Mouse (Mus musculus) forebrain, postnatal 0 days (tissue): ENCODE measurements around the gene Rftn2. TPM values are rescaled to one million over a fixed set of nuclear protein-coding genes. Genes with fewer than 3 reads are reported as not detected.
"Not testable (repeated sequence)": the region's sequence is repeated elsewhere in the genome, so short reads cannot be mapped to it uniquely, and the experiment has no call there.

Experiments used
- ATAC-seq: fragments of 200-750 bp; cut with Nextera tagmentation; 2 replicates; pipeline ENCODE4 v1.8.0; 2017; ENCODE audit warnings: mild to moderate bottlenecking, moderate library complexity
- DNase-seq: peaks from one replicate; pipeline ENCODE4 v3.0.0-alpha.2; 2015
- H3K27ac ChIP-seq: fragments of 300-500 bp; sonication (generic); 2 replicates; pipeline ENCODE4 v1.5.1; 2014; ENCODE audit warnings: low read depth, mild to moderate bottlenecking, antibody characterized with exemption, low read length, moderate library complexity, mixed read lengths
- H3K27me3 ChIP-seq: fragments of 300-500 bp; sonication (generic); 2 replicates; pipeline ENCODE4 v1.6.1; 2014; ENCODE audit warnings: mild to moderate bottlenecking, low read length, mixed read lengths; ENCODE audit not compliant: insufficient read depth
- H3K36me3 ChIP-seq: fragments of 300-500 bp; sonication (generic); 2 replicates; pipeline ENCODE4 v1.6.1; 2014; ENCODE audit warnings: mild to moderate bottlenecking, moderate library complexity; ENCODE audit not compliant: insufficient read depth
- H3K4me1 ChIP-seq: fragments of 300-500 bp; sonication (generic); 2 replicates; pipeline ENCODE4 v1.6.1; 2014; ENCODE audit warnings: antibody characterized with exemption; ENCODE audit not compliant: insufficient read depth
- H3K4me2 ChIP-seq: fragments of 300-500 bp; sonication (generic); 2 replicates; pipeline ENCODE4 v1.6.1; 2014; ENCODE audit warnings: low read depth, mild to moderate bottlenecking, moderate library complexity
- H3K4me3 ChIP-seq: fragments of 300-500 bp; sonication (generic); 2 replicates; pipeline ENCODE4 v1.5.1; 2014; ENCODE audit warnings: low read depth, low read length, mixed read lengths
- H3K9ac ChIP-seq: fragments of 300-500 bp; sonication (generic); 2 replicates; pipeline ENCODE4 v1.6.1; 2014; ENCODE audit warnings: mild to moderate bottlenecking
- H3K9me3 ChIP-seq: fragments of 300-500 bp; sonication (generic); 2 replicates; pipeline ENCODE4 v1.6.1; 2016; ENCODE audit warnings: low read length
- CTCF ChIP-seq: sonication (generic); IDR thresholded peaks from 2 replicates; pipeline ENCODE4 v1.5.1; 2016; ENCODE audit warnings: antibody characterized with exemption, control low read depth, low read depth
- WGBS: fragments of 180-500 bp; shearing (Covaris S2); extraction: QIAGEN DNeasy Blood & Tissue Kit; methylation state at CpG from one replicate; pipeline ENCODE4 v1.1.7; 2014; 5-methylcytosine and 5-hydroxymethylcytosine counted together
- polyA plus RNA-seq: library from polyadenylated mRNA; unstranded; fragments of >200 nt; fragmentation: Nextera tagmentation; extraction: Ambion mirVana; gene quantifications from 2 replicates; pipeline ENCODE4 v1.2.1, GENCODE M21; 2015
- total RNA-seq: library from RNA; depleted of rRNA; stranded (reverse); fragments of >200 nt; gene quantifications from 2 replicates; pipeline ENCODE4 v1.2.3, GENCODE M21; 2014; rRNA removed

Gene Rftn2
- total and polyA plus RNA-seq, 2 experiments from 2014 or later: 10.1 to 12.4 TPM

DNA sequence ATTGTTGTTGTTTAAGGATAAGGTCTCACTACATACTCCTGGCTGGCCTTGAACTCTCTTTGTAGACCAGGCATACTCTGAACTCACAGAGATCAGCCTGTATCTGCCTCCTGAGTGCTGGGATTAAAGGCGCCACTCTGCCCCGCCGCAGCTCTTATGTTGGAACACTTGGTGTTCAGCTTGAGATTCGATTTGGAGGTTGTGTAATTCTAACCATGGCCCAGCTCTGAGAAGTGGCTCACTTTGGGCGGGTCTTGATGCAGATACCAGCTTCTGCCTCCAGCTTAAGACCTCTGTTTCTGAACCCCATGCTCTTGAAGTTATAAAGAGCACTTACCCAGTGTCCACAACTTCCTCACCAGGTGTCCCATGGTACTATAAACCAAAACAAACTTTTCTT, 96.9 kb downstream of the Rftn2 start:
- no peaks in the 10 kb centered on the region for H3K9me3 ChIP-seq
- H3K27me3 ChIP-seq: no peaks in the 10 kb centered on the region
- TF ChIP-seq CTCF: no peak
- no peak overlapping the region for H3K4me3 ChIP-seq
- ATAC-seq (no peak), DNase-seq (no peak)
- no peaks in the 10 kb centered on the region for H3K4me1 ChIP-seq
- no peaks in the 10 kb centered on the region for H3K36me3 ChIP-seq
- no peak overlapping the region for H3K9ac ChIP-seq
- WGBS: 96% methylated on average over 5 of the region's 5 CpGs
- no peak overlapping the region for H3K27ac ChIP-seq
- H3K4me2 ChIP-seq: no peak overlapping the region

DNA sequence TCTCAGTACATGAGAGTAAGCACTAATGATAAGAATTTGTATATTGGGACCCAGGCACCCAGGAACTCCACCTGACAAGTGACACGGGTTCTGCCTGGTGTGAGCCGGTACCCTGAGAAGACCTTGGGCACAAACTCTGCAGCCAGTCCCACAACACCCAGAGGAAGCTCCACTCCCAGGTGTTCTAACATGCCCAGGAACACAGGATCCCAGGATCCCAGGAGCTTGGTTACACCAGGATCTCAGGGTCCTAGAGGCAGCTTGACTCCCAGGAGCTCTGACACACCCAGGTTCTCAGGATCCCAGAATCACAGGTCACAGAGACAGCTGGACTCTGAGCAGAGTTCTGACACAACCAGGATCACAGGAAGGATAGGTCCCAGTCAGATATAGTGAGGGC, 102.4 kb downstream of the Rftn2 start:
- not testable (repeated sequence) for H3K4me2 ChIP-seq, H3K9me3 ChIP-seq, ATAC-seq, H3K4me3 ChIP-seq, H3K27me3 ChIP-seq, DNase-seq, H3K9ac ChIP-seq, H3K4me1 ChIP-seq, H3K36me3 ChIP-seq, H3K27ac ChIP-seq
- 98% methylated on average over 2 of the region's 2 CpGs for WGBS

DNA sequence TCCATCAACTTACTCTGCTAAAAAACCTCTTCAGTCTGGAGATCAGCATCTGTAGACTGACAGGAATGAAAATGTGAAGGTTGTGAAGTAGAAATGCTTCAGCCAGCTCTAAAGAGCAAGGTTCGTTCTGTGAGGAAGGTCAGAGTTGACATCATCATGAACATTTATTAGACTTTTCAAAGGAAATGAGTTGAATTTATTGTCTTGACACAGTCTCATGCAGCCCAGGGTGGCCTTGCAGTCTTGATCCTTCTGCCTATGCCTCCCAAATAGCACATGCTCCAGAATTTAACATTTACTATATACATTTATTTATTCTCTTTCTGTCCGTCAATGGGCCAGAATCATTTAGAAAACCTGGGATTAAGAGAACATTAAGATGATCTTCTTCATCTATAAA, 103.0 kb downstream of the Rftn2 start:
- no peaks in the 10 kb centered on the region for H3K9me3 ChIP-seq
- no peak for TF ChIP-seq CTCF
- H3K9ac ChIP-seq: no peak overlapping the region
- H3K4me1 ChIP-seq: no peaks in the 10 kb centered on the region
- DNase-seq (no peak), ATAC-seq (no peak)
- no peak overlapping the region for H3K27ac ChIP-seq
- H3K4me2 ChIP-seq: no peak overlapping the region
- no peaks in the 10 kb centered on the region for H3K36me3 ChIP-seq
- 91% methylated on average over 2 of the region's 2 CpGs for WGBS
- H3K4me3 ChIP-seq: no peak overlapping the region
- H3K27me3 ChIP-seq: no peaks in the 10 kb centered on the region

DNA sequence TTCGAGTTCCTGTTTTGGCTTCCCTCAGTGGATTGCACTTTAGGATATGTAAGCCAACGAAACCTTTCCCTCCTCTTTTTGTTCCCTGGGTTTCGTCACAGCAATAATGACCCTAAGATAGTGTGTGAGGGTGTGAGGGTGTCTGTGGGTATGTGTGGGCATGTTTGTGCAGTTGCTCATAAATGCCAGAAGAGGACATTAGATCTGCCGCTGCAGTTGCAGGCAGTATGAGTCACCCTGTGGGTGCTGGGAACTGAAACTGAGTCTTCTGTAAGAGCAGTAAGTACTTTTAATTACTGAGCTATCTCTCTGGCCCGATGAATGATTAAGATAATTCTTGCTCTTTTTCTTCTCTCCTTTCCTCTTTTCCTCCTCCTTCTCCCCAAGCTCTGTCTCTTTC, 103.5 kb downstream of the Rftn2 start:
- H3K9ac ChIP-seq: no peak overlapping the region
- TF ChIP-seq CTCF: no peak
- H3K27ac ChIP-seq: no peak overlapping the region
- H3K27me3 ChIP-seq: no peaks in the 10 kb centered on the region
- H3K4me1 ChIP-seq: no peaks in the 10 kb centered on the region
- DNase-seq (no peak), ATAC-seq (no peak)
- H3K4me3 ChIP-seq: no peak overlapping the region
- H3K36me3 ChIP-seq: no peaks in the 10 kb centered on the region
- H3K9me3 ChIP-seq: no peaks in the 10 kb centered on the region
- H3K4me2 ChIP-seq: no peak overlapping the region
- WGBS: 89% methylated on average over 5 of the region's 5 CpGs

Other genes with a start within 250 kb of the Rftn2 start
- gene Sf3b1, start 199.3 kb downstream of the Rftn2 start, total RNA-seq: 242 and 311 TPM in 2 replicates
- 289 and 308 TPM in 2 replicates for gene Sf3b1, start 199.3 kb downstream of the Rftn2 start, polyA plus RNA-seq
- 26.1 and 28.9 TPM in 2 replicates for gene Coq10b, start 174.0 kb downstream of the Rftn2 start, total RNA-seq
- gene Coq10b, start 174.0 kb downstream of the Rftn2 start, polyA plus RNA-seq: 25.8 and 27.0 TPM in 2 replicates
- gene Hspe1, start 138.7 kb downstream of the Rftn2 start, total RNA-seq: 124 and 182 TPM in 2 replicates
- 257 and 295 TPM in 2 replicates for gene Hspe1, start 138.7 kb downstream of the Rftn2 start, polyA plus RNA-seq
- gene Hspd1, start 138.5 kb downstream of the Rftn2 start, total RNA-seq: 149 and 162 TPM in 2 replicates
- gene Hspd1, start 138.5 kb downstream of the Rftn2 start, polyA plus RNA-seq: 197 and 238 TPM in 2 replicates
- 94.8 and 95.9 TPM in 2 replicates for gene Mob4, start 95.6 kb downstream of the Rftn2 start, total RNA-seq
- gene Mob4, start 95.6 kb downstream of the Rftn2 start, polyA plus RNA-seq: 141 and 155 TPM in 2 replicates
- gene Mars2, start 10.4 kb upstream of the Rftn2 start, total RNA-seq: 11.5 and 13.1 TPM in 2 replicates
- 2.3 and 2.5 TPM in 2 replicates for gene Mars2, start 10.4 kb upstream of the Rftn2 start, polyA plus RNA-seq
- gene Boll, start 136.7 kb upstream of the Rftn2 start, total RNA-seq: not detected in 2 replicates
- 0.18 TPM in 1 of 2 replicates, not detected in the other for gene Boll, start 136.7 kb upstream of the Rftn2 start, polyA plus RNA-seq
- gene Plcl1, start 179.1 kb upstream of the Rftn2 start, total RNA-seq: 7.7 and 9.2 TPM in 2 replicates
- gene Plcl1, start 179.1 kb upstream of the Rftn2 start, polyA plus RNA-seq: 1.9 and 3.0 TPM in 2 replicates